Mouse (Mus musculus) layer of hippocampus, postnatal 36 days (tissue): ENCODE measurements around the gene Slc23a4. TPM values are rescaled to one million over a fixed set of nuclear protein-coding genes. Genes with fewer than 3 reads are reported as not detected.

Experiments
- DNase-seq, 2 experiments: peaks; one replicate each; pipeline ENCODE4 v3.0.0; 2022
- total RNA-seq, 2 experiments: library from RNA; stranded (reverse); gene quantifications; 2 replicates each; pipeline ENCODE4 v1.2.3; 2021

Gene Slc23a4
- total RNA-seq: 1 to 10 TPM in 1 of 2 experiments, under 1 TPM in 1; 0.88 to 1.1 TPM

DNA sequence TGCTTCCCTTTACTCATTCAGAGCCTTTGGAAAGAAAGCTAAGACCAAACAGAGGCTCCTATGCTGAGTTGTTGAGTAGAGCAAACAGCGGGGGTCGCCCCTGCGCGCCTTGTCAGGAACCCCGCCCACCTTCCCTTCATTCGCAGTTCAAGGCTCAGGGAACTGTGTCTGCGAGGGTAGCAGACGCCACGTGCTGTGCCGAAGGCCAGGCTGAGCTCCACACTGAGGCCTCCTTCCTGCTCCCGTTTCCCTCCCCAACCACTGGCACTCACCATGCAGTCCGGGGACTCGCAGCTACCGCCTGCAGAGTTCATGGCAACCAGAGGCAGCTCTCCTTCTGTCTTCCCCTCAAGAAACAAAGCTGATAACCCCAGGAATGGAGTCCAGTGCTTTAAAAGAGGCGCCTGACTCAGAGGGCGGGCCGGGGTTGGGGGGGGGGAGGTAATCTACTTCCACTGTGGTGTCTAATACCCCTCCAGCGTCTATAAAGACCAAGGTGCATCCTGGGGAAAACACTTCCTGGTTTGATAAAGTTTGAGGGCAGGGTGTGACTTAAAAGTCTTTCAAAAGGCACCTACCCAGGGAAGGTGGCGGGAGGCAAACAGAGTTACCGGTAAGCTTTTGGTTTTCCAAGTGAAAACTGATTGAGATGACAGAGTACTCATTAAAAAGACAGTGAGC is at the start of gene Slc23a4:
Slc23a4 (minus strand) TSS at position 324 of the 681 bp plus-strand sequence.
- no peak for DNase-seq

DNA sequence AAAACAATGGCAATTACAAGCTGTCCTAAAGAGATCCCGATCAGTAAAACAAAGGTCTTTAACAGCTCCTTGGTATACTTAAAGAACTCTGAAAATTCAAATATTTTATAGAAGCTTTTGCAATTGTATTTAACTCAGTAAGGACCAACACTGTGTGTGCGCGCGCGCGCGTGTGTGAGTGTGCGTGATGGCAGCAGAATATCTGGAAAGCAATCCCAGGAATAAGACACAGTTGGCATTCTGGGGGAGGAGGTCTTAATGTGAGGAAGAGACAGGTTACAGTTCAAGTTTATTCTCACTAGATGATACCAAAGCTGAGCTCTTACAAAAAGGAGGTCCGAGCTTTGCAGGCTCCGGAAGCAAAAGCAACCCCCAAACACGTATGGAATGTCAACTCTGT is 45.1 kb upstream of the Slc23a4 start:
- no peak for DNase-seq

DNA sequence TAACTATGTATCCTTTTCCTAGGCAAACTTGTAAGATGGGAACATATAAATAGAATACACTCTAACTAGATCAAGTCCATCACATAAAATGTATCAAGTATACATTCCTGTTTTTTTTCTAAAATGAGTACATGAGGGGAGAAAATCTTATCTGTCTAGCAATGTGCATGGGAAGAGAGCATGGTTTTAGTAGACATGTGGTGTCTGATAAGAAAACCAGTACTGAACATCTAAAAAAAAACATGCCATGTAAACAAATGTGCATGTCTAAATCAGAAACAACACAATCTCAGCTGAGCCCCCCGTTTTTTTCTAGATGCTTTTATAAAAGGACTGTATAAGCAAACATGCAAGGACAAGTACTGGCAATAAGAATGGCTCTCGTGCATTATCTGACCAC is 44.5 kb upstream of the Slc23a4 start:
- DNase-seq: no peak

DNA sequence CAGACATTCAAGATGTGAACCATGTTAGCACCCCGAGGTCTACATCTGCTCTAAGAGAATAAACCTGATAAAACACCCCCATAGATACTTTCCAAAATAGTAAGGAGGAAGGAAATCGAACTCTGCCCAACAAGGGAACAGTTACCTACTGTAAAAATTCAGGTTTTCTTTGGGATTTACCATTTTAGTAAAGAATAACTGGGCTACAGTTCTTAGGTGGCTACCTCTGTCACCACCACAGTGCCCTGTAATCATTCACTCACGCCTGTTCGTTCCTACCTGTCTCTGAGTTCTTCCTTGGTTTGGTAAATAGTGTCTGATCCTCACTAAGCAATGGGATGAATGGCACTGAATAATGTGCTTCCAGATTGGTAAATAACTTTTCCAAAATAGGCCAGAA is 42.6 kb upstream of the Slc23a4 start:
- no peak for DNase-seq

DNA sequence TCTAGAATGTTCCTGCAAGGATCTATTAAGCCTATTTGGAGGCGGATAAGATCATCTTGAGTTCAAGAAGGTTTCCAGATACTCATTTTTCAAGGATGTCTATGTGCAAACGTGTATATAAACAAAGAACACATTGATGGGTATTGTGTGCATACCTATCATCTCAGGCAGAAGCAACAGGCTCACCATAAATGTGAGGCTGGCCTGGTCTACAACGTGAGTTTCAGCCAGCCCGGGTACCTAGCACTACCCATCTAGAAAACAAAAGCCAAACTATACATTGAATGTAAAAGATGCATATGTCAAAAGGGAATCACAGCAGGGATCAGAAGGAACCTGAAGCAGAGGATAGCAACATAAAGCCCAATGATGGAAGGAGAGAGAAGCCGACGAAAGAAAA is 42.0 kb upstream of the Slc23a4 start:
- no peak for DNase-seq

DNA sequence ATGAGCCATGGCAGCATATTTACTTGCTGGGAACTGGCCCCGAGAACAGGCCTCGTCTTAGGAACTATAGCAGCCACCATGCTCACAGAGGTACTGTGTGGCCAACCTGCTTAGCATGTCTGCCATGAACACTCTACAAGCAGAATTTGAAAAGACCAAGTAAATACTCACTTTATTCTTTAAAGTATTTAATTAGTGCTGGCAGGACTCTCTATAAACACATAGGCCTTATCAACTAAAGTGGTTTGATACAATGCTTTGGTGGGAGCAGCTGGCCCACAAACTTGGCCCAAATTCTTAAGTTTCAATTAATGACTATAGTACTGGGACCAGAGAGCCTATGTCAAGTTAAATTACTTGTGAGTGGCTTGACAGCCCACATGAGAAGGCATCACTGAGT is 39.8 kb upstream of the Slc23a4 start:
- DNase-seq: no peak

DNA sequence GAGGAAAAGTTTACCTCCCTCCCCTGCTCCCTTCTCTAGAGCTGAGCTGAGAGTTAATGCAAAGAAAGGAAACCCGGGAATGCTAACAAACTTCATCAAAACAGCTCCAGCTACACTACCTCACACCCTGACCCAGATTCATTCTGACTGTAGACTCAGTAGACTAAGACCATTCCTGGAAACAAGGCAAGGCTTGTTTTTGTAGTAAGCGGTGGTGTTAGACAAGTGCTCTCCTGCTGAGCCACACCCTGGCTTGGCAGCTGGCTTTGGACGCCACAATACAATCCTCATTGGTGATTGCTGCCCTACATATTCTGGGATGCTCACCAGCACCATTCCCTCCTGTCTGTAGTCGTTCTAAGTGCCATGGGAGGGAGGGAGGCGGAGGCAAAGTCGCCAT is 39.1 kb upstream of the Slc23a4 start:
- DNase-seq: no peak

DNA sequence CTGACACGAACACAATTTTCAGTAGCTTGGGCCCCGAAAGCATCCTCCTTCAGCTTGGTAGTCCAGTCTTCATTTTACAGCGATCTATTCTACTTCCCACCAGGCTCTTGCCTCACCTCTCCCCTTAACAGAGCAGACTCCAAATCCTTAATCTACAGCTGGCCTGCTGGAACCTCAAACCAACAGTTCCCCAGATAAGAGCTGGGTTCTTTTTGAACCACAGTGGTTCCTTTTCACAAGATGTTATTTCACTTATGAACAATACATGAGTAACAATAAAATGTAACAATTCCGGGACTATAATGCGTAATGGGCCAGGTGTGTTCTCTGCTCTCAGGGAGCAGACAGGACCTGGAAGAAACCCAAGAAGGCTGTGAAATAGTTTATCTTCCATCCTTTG is 28.4 kb upstream of the Slc23a4 start:
- no peak for DNase-seq

DNA sequence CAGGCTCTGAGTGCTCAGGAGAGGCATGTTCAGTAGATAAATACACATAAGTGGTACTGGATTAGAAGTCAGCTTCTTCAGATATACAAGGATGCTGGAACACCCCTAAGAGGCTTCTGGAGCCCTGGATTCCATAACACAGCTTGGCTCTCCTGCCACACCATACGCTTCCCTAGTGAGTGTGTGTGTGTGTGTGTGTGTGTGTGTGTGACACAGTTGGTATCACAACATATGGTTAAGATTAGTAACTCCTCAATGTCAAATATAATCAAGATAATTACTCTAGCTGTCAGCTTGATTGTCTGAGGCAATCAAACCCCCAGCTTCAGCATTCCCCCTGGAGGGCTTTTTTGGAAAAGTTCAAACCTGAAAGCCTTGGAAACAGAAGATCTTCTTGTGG is 23.7 kb upstream of the Slc23a4 start:
- no peak for DNase-seq

DNA sequence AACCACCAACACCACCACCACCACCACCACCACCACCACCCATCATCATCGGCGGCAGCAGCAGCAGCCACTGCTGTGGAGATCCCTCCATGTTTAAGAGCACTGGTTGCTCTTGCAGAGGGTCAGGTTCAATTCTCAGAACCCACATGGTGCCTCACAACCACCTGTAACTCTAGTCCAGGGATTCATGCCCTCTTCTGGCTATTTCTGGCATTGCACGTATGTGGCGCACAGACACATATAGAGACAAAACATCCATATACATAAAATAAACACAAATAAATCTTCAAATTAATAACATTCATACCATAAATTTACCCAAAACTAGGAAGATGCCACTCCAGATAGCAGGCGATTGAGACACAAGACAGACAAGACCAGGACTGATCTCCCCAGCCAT is 22.5 kb upstream of the Slc23a4 start:
- DNase-seq: no peak

DNA sequence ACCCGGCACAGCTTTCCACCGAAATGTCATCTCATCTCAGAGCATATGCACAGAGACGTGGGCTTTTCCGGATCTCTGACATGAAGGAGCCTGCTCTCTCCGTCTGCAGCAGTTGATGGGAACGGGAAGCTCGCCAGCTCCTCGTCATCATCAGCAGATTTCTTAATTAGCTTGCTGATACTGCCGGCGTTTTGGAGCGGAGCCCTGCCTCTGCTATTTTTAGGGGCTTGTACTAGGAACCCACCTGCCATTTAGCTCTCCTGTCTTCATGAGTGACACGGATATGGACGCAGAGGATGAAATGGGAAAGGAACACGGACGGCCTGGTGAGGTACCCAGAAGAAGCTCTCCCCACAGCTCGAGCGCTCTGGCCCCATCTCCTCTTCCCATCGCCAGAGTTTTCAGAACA is 14.1 kb upstream of the Slc23a4 start:
- peak; percentile 79 to 80 for DNase-seq

DNA sequence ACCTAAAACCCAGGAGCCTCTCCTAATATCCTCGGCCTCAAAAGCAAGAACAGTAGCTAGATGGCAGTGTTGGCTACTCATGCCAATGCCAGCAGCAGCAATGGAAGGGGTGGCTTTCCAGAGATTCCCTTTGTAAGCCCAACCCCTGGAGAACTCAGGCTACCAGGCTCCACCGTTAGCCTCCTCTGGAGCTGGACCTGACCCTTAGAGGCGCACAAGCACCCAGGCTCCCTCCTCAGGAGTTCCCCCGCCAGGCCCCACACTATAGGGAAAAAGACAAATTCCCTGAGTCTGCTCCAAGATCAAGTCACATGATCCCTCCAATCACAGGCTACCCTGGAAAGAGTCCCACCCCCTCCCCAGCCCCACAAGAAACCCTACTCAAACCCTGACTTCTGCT is 10.9 kb upstream of the Slc23a4 start:
- DNase-seq: peak; percentile 37 to 63

DNA sequence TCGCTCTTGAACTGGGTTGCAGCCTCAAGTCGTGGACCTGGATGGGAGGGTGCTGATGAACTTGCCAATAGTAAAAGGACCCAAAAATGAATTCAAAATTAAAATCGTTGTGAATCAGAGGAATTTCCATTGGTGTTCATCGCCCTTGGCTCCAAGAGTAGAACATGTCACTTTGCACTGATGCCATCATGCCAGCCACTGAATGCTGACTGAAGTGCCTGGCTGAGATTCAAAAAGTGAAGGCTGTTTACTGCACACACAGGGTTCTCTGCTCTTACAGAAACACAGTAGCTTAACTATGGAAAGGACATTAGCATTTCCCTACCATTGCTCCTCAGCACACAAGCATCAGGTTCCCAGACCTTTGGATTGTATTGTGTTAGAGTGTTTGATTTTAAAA is 8.3 kb upstream of the Slc23a4 start:
- DNase-seq: no peak

DNA sequence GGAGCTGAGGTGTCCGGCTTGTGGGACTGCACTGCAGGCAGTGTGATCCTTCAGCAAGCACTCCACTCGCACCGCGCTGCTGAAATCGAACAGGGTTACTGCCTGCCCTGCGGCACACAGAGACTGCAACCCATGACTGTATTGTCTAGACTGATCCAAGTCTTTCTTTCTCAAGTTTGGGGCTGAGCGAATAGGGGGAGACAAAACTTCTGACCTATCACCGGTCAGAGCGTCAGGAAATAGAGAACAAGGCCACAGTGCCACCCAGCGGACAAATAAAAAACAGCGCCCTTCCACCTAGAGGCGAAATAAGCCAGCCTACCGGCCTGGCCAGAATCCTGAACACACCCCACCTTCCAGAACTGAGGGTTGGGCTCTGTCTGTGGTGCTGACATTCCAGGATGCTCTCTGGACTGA is 7.1 kb upstream of the Slc23a4 start:
- peak; percentile 70 to 76 for DNase-seq

DNA sequence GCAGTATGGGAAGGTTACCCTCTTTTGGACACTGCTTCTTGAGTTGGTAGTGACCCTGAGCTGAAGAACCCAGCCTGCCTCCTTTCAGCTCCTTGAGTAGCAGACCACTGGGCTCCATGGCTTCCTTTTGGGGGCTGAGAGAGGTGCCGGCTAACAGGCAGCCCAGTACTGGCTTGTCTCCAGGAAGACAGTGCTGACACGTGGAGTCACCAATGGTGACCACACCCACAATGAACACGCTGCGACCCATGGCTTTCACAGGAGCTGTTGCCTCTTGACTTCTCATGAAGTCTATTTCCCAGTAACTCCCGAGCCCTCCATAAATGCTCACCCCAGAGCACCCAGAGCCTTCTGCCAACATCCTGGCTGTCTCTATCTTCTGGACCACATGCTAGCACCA is 6.5 kb upstream of the Slc23a4 start:
- no peak for DNase-seq

DNA sequence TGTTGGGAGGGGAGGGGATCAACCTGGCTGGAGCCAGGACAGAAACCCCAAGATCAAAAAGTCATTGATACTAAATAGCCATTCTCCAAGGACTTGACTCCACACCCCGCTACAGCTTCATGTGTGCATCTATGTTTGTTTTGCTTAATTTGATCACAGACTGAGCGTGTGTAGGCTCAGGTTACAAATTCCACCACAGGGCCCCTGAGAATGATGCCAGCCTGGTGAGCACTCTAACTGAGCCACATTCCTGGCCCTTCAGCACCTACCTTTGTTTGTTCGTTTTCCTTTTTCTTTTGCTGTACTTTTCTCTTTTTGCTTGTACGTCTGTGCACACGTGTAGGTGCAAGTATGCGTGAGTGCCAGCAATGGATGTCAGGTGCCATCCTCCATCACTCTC is 1.1 kb upstream of the Slc23a4 start:
- DNase-seq: no peak

DNA sequence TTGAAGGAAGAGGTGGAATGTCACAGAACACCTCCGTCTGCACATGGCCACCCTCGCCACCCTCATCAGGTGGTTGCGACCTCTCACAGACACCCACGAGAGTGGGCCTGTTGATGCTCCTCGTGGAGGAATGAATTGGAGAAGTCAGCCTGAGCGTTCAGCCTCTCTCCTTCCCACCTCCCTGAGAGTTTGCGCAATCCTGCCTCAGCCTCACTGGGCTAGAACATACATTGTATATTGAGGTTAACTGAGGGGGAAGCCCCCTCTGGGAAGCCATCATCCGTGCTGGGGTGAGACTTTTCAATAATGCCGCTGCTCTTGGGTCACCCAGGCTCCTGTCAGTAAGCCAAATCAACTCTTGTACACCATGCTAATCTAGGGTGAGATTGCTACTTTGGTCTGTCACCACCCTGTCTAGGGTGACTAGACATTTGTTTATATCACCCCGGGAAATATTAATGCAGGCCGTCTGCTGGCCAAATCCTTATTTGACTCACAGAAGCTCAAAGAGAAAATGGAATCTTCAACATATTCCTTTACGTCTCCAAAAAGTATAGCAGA is 1.0 kb downstream of the Slc23a4 start:
- no peak for DNase-seq

DNA sequence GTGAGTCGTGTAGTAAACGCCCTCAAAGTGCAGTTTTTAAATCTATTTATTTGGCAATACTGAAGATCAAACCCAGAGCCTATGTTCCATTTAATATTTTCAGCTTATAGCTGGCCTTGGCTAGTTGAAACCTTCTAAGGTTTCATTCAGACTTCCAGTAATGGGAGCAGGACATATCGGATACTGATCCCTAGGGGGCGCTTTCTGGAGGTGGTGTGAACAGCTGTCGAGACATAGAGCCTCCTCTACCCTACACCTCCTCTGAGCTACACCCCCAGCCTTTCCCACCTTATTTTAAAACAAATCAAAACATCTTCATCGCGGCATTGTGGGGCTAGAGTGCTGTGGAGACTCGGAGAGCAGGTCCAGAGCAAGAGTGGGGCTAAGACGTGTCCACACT is 7.5 kb downstream of the Slc23a4 start:
- DNase-seq: no peak

DNA sequence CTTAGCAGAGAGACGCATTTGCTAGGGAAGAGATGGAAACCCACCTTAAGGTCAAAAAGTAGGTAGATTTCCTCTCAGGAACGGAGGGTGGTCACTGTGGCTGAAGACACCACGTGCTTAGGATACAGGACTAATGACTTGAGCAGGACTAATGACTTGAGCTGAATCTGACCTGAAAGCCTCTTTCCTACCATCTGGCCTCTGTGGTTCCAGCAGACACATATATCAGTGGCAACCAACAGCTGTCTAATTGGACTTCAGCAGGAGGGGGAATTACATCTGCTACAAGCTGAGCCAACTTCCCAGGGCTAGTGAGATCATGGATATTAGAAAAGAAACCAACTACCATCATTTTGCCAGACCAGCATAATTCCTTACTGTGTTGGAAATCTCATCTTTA is 8.9 kb downstream of the Slc23a4 start:
- no peak for DNase-seq

DNA sequence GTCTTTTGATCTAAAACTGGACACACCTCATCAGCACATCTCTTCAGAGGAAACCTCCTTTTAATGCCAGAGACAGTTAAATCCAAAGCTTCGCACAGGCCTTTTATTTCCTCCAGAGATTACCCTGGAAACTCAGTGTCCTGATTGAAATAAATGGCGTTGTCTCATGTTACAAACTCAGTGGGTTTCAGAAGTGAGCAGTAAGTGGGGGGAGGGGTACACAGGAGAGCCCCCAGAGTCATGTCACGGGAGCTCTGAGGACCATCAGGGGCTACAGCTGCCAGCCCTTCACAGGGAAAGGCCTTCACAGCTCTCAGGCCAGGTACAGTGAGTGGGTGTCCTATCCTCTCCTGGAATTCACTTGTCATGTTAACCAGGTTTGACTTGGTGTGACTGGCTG is 17.0 kb downstream of the Slc23a4 start:
- DNase-seq: no peak

DNA sequence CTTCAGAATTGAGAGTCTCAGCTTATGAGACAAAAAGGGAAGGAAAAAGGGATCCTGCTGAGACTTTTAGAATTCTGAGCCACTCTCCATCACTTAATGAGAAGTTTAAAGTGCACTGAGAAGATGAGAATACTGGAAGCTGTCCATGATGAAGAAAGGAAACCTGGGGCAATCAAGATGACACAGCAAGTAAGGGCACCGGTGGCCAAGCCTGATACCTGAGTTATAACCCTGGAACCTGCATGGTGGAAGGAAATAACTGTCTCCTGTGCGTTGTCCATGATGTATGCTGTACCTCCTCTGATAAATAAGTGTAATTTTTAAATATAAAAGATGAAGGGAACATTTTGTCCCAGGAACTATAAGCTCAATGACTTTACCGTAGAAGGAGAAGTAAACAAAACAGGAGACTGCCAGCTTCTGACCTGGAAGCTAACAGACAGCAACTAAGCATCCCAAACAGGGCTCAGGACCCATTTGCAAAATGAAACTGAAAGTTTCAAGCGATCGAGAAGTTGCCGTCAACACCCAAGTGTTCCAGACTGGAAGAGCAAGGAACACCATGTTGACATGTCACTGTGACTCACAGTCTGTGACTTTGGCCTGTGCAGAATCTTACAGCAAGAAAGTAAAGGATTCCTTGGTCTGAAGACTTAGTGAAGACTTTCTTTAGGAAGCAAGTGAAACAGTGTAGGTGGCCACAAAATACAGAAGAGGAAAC is 22.2 kb downstream of the Slc23a4 start:
- DNase-seq: no peak

DNA sequence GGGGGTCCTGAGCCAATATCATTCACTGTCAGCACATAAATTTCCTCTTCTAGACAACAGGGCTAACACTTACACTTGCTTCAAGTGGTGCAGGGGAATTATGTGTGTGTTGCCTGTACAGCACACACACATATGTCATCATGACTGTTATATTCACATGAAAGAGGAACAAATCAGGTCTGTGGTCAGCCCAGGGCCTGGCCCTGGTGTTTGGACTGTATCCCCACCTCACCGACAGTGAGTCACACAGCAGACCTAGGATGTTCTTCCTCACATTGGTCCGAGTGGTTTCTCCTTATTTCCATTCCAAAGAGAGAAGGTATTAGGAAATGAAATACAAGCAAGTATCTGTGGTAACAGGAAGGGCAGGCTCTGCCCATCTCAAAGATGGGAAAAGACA is 23.7 kb downstream of the Slc23a4 start:
- no peak for DNase-seq

DNA sequence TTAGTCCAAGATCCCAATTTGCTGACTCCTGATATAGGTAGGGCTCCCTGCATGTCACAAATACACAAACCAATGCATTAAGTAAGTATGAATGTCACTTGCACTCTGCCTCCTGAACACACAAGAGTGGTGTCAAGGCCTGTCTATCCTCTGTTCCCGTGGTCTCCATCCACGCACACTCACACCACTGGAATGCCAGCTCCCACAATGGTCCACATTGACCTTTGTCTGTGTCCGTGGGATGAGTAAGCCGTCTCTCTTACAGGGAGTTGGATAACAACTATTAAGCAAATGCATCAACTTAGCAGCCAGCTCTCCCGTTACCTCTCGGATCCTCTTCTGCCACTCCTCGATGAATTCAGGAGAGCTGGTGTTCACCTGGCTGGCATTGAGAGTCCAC is 29.1 kb downstream of the Slc23a4 start:
- DNase-seq: no peak

DNA sequence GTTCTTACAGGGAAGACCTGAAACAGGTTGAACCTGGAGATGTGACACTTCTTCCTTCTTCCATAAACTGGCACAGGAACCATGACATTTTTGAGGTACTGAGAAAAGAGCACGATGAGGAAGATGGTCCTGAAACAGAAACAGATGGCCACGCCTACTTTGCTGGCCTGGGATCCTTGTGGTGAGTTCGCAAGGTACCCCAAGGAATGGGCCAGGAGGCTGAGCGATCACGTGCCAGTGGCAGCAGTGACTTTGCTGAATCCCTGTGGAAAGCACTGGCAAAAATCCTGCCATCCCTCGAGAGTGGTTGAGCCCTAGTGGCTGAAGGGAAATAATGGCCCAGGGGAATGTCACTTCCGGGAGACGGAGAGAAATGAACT is 32.4 kb downstream of the Slc23a4 start:
- DNase-seq: no peak
